Mouse (Mus musculus) embryo, embryonic 10.5 days (tissue): ENCODE measurements around the gene Mapkap1.
A peak's percentile ranks its signal among the peaks of the same experiment; 100 is the strongest.
"Not testable (repeated sequence)": the region's sequence is repeated elsewhere in the genome, so short reads cannot be mapped to it uniquely, and the experiment has no call there.

ENCODE experiments used
- DNase-seq: peaks from one replicate; pipeline ENCODE4 v3.0.0-alpha.2; 2015; ENCODE audit warnings: low spot score

Gene Mapkap1

GRCm38 (mm10) chr2:34431701-34432372 is 25.3 kb downstream of the Mapkap1 start:
- DNase-seq = no peak

DNA sequence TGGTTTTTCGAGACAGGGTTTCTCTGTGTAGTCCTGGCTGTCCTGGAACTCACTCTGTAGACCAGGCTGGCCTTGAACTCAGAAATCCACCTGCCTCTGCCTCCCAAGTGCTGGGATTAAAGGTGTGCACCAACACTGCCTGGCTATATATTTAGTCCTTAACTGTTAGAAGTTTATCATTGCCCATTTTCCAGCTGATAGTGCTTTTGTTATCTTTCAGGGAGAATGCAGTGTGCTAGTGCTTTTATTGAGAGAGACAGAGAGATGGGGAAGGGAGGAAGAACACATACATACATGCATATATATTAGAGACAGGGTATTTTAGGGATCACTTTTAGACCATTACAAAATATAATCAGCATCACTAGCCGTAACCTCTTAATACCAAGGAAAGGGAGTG is 26.3 kb downstream of the Mapkap1 start:
- DNase-seq = not testable (repeated sequence)

- no peak for DNase-seq
Measured at GRCm38 (mm10) chr2:34436321-34436720, 29.8 kb downstream of the Mapkap1 start.

GRCm38 (mm10) chr2:34448756-34449155 is 42.2 kb downstream of the Mapkap1 start:
- DNase-seq = no peak

DNA sequence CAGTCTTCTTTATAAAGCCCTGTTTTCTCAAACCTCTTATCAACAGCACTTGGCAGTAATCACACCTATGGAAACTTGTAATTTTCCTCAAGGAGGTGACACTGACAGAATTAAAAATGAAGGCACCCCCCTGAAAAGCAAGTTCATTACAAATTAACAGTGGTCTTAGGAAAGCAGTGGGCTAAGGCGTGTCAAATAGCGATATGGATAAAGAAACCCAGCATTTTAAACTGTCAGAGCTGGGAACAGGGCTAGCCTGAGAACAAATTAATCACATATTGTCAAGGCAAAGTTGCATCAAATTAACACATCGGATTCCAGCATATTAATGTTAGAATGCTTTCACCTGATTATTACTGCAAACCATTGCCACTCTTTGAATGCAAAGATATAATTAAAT is 55.9 kb downstream of the Mapkap1 start:
- no peak for DNase-seq

DNA sequence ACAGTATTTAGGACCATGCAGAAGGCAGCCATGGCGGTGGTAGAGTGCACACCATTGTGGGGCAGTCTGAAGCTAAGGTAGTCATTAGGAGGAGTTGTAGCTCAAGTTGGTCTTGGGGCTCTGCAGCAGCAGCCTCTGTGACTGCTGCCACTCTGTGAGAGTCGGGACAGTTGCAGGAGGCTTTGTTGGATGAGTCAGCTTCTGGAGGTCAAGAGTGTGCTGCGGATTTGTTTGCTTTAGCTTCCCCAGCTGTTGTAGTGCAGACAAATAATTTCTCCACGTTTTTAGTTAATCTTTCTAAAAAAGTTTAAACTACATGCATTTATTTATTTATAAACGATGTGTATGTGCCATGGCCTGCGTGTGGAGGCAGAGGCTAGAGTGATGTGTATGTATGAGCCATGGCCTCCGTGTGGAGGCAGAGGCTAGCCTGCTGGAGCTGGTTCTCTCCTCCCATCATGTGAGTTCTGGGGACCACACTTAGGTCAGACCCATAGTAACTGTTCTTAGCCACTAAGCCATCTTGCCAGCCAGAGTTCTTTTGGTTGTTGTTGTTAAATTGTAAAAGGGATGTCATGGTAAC is 62.1 kb downstream of the Mapkap1 start:
- no peak for DNase-seq

DNA sequence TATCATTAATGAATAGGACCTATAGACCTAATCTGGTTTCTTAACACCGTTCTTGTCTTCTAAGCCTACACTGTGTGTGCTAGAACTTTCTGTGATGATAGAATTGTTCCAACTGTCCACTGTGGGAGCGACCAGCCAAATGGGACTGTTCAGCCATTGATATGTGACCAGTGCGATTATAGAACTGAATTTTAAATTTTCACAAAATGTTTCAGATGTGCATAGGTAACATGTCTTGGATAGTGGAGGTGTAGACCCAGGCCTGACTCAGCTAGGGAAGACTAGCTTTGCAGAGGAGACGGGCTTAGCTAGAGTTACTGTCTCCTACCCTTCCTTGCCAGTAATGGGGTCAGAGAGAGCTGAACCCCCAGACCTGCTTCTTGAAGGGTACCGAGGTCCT is 62.8 kb downstream of the Mapkap1 start:
- no peak for DNase-seq

DNA sequence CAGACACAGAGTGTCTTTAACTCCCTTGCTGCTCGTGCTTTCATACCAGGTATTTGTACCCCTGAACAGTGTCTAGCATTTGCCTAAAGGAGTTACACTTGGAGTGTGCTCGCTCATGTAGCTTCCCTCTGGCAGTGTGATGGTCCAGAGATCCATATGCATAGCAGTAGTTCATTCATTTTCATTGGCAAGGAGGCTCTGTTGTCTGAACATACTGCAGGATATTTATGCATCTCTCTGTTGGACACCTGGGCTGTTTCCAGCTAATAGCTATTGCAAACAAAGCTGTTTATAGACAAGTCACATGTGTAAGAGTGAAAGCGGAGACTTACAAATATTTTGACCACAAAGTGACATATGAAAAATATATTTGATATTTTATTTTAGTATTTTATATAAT is 67.2 kb downstream of the Mapkap1 start:
- no peak for DNase-seq

DNA sequence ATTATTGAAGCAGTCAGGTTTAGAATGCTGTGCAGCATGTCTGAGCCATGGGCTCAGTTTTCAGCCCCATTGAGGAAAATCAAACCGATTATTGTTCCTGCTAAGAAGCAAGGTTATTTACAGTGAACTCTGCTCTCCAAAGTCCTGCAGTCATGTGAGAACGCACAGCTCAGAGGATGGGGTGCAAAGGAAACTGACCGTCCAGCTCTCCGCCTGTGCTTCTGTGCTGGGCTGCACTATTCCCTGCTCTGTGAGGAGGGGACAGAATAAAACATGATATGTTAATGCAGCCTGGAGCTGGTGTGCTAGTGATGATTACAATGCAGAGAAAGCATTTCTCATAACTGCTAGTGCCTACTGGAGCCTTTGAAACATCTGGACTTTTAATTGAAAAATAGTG is 74.8 kb downstream of the Mapkap1 start:
- DNase-seq = no peak

DNA sequence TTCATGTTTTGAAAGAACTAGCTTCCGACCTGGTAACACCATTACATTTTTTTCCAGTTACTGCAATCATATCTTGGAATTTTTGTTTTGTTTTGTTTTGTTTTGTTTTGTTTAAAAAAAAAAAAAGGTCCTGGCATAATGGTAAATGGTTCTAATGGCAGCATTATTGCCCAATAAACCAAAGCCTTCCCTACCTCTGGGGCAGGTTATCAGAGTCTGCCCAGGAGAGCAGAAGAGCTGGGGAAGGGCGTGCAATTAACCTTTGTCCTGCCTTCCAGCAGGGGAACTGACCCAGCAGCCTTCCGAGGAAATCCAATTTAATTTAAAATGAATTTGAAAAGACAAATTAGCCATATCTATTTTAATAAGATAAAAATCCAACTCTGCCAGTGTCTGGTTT is 75.5 kb downstream of the Mapkap1 start:
- no peak for DNase-seq

- DNase-seq = no peak
Measured at GRCm38 (mm10) chr2:34482531-34482930, 76.0 kb downstream of the Mapkap1 start.

DNA sequence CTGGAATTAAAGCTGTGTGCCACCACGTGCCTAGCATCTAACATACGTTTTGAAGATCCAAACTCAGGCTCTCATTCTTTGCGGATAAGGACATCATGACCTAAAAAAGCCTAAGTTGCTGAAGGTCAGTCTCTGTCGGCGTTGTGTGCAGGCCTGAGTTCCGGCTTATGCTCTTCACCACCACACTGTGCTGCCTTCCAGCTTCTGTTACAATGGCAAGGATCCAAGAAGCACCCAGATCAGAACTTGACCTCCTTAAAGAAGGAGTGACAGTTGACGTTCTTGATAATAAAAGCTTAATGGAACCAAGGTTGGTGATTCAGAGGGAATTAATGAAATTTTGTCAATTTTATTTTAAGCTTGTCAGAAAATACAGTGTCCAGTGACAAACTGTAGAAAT is 80.7 kb downstream of the Mapkap1 start:
- no peak for DNase-seq

DNA sequence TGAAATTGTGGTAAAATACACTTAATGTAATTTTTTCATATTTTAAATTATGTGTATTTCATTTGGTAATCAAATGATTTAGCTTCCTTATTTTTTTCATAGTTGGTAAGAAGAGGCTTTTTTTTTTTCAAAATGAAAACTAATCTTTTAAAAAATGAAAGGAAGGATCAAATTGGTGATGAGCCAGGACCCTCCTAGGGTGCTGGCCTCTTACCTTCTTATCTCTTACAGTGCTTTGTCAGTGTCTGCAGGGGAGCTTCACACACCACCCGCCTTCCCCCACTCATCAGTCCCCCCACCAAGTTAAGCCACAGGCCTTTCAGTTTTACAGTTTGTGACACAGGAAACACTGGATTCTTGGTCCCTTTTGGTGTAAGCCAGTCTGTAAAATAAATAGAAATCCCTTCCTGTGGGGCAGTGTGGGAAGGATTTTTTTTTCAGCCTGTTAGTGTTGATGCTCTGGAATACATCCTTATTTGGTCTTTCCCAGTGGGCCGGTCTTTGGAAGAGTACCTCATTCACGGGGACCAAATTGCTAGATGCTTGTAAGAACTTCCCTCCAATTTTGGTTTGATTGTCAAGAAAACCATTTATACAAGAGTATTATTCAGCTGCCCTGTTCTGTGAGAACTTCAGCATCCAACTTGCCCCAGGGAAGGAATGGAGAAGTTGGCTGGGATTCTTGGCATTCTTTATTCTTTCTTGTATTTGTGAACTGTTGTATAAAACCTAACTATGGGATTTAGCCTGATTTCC is 97.6 kb downstream of the Mapkap1 start:
- no peak for DNase-seq

- not testable (repeated sequence) for DNase-seq
Measured at GRCm38 (mm10) chr2:34506162-34506561, 99.6 kb downstream of the Mapkap1 start.

DNA sequence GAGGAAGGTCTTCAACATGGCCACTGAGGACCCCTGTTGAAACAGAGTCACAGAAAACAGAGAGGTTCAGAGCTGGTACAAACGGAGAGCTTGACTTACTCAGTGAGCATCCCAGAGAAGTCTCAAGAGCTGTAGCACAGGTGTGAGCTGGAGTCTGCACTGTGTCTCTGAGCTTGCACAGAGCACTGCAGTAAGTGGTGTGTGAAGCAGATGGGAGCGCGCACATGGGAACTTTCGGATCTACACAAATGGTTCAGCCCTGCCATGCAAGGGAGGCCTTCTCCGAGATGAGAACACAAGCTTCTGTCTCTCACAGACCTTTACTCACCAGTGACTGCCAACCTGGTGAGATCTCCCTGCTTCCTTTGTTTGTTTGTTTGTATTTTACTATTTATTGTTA is 103.3 kb downstream of the Mapkap1 start:
- DNase-seq = no peak

- no peak for DNase-seq
Measured at GRCm38 (mm10) chr2:34515263-34515662, 108.7 kb downstream of the Mapkap1 start.

GRCm38 (mm10) chr2:34518083-34518482 is 111.5 kb downstream of the Mapkap1 start:
- no peak for DNase-seq

GRCm38 (mm10) chr2:34518526-34518925 is 112.0 kb downstream of the Mapkap1 start:
- DNase-seq = no peak

DNA sequence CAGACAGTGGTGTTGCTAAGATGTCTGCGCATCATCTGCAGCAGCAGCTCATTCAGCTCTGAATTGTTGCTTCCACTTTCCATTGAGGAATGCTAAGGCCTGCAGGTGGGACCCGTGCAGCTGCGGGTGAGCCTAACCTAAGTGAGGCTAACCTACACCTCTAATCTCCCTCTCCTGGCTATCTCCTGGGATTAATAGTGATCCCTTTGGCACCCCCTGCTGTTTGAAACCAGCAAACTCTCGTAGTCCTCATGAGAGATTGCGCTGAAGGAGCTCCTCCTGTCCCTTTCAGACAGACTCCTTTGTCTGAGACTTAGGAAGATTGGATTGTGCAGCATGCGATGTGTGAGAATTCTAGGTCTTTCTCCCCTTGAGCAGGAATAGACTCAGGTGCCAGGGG is 113.0 kb downstream of the Mapkap1 start:
- peak; percentile 76 for DNase-seq

DNA sequence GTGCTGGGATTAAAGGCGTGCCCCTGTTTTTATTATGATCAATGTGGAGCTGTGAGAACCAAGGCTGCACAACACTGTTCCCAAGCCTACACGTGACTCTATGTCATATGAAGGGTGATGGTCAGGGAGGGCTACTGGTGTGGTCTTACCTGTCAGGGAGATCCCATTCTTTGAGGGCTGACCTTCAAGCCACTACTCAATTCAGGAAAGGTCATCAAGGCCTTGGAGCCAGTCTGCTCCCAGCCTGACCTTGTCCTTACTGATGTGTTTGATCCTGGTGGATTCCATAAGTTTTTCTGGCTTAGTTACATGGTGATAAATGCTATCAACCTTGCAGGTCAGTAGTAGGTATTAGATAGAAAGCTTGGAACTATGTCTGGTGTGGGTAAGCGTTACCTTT is 114.8 kb downstream of the Mapkap1 start:
- DNase-seq = no peak

DNA sequence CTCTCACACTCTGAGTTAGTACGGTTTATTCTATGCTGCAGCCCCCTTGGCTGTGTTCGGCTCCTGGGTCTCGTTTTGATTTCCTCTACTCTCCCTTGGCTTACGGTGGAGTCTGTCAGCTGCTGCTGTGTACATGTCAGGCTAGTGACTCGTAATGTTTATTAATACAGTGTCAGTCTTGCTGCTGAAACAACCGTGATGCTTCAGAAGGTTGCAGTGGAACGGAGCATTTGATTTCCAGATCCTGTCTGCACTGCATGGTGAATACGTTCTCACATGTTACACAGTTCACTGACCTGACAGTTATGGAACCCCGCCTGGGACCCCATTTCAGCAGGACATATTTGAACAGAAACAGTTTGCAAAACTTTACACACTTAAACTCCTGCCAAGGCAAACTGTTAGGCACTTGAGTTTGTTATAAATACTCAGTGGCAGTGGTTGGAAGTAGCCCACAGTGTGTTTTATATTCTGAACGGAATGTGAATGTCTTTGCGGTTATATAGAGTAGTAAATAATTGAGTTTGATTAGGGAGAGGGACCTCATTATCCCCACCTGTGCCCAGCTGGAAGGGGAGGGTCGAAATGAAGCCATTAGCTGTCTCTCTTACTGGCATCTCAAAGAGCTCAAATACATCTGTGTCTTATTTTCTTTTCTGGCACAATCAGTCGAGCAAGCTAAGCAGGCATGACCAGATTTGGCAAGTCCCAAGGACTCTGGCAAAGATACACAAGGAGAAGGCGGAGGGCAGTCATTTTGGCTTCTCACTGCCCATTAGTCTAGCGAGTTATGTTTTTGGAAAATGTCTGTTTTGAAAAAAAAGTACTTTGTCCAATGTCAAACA is 120.2 kb downstream of the Mapkap1 start:
- no peak for DNase-seq

DNA sequence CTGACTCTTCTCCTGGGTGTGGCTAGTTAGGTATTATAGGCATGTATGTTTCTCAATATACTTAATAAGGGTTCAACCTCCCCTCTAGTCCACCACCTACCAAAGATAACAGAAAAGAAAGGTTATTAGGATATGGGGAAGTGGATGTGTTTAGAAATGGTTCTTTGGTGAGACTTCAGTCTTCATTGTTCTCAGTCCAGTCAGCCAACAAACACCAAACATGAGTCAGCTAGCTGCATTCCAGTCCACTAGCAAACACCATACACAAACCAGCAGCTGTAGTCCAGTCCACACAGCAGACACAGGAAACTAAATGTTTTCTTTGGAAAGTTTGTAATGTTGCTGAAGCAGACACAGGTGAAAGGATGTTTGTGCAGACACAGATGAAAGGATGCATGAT is 121.9 kb downstream of the Mapkap1 start:
- no peak for DNase-seq
